Mouse (Mus musculus): ENCODE measurements around the gene Sftpd. TPM values are rescaled to one million over a fixed set of nuclear protein-coding genes. Genes with fewer than 3 reads are reported as not detected.

The Sftpd gene
- 0.24 TPM in 1 of 2 replicates, not detected in the other for polyA plus RNA-seq (2012; rRNA removed)

- H3K4me3 ChIP-seq (ENCODE audit: low read depth, low read length), result no peak within 1 kb of the TSS
- no peaks in the 10 kb centered on the region for H3K36me3 ChIP-seq (ENCODE audit: control insufficient read depth, insufficient read depth, low read length)
- H3K27ac ChIP-seq (ENCODE audit: insufficient read depth, low read depth, low read length), result no peak within 1 kb of the TSS
- H3K4me1 ChIP-seq (ENCODE audit: control insufficient read depth, insufficient read depth, insufficient read length, low read length), result no peaks in the 10 kb centered on the region
- H3K27me3 ChIP-seq (ENCODE audit: control insufficient read depth, insufficient read depth, low read length), result no peaks in the 10 kb centered on the region
- 51% methylated on average over 4 of the region's 4 CpGs for WGBS
- TF ChIP-seq CTCF (IDR thresholded peaks at IDR 0.05; ENCODE audit: extremely low read depth, insufficient read length, insufficient replicate concordance, low read depth, low read length) (no peak), POLR2A (IDR thresholded peaks at IDR 0.05; ENCODE audit: low read depth, low read length) (no peak)
Measured at GRCm38 (mm10) chr14:41185059-41185821, at the start of gene Sftpd. Gene Sftpd (minus strand): TSS chr14:41185149.

- WGBS, result 40% methylated on average over 6 of the region's 6 CpGs
Measured at GRCm38 (mm10) chr14:41198037-41198730, 13.2 kb upstream of the Sftpd start.

GRCm38 (mm10) chr14:41189496-41189895 lies 4.5 kb upstream of the Sftpd start:
- H3K4me3 ChIP-seq (ENCODE audit: low read depth, low read length), result no peak overlapping the region
- H3K27me3 ChIP-seq (ENCODE audit: control insufficient read depth, insufficient read depth, low read length), result no peaks in the 10 kb centered on the region
- TF ChIP-seq CTCF (IDR thresholded peaks at IDR 0.05; ENCODE audit: extremely low read depth, insufficient read length, insufficient replicate concordance, low read depth, low read length), result no peak
- TF ChIP-seq POLR2A (IDR thresholded peaks at IDR 0.05; ENCODE audit: low read depth, low read length), result no peak
- H3K36me3 ChIP-seq (ENCODE audit: control insufficient read depth, insufficient read depth, low read length), result no peaks in the 10 kb centered on the region
- H3K27ac ChIP-seq (ENCODE audit: insufficient read depth, low read depth, low read length), result no peak overlapping the region
- WGBS, result 82% methylated on average over 2 of the region's 2 CpGs
- no peaks in the 10 kb centered on the region for H3K4me1 ChIP-seq (ENCODE audit: control insufficient read depth, insufficient read depth, insufficient read length, low read length)

More at GRCm38 (mm10) chr14:41198037-41198730, 13.2 kb upstream of the Sftpd start:
- Histone ChIP-seq H3K27me3 (ENCODE audit: control insufficient read depth, insufficient read depth, low read length) (no peaks in the 10 kb centered on the region), H3K36me3 (ENCODE audit: control insufficient read depth, insufficient read depth, low read length) (no peaks in the 10 kb centered on the region), H3K4me3 (ENCODE audit: low read depth, low read length) (no peak overlapping the region), H3K4me1 (ENCODE audit: control insufficient read depth, insufficient read depth, insufficient read length, low read length) (no peaks in the 10 kb centered on the region), H3K27ac (ENCODE audit: insufficient read depth, low read depth, low read length) (no peak overlapping the region)
- TF ChIP-seq CTCF (IDR thresholded peaks at IDR 0.05; ENCODE audit: extremely low read depth, insufficient read length, insufficient replicate concordance, low read depth, low read length) (no peak), POLR2A (IDR thresholded peaks at IDR 0.05; ENCODE audit: low read depth, low read length) (no peak)

GRCm38 (mm10) chr14:41174802-41175201 lies 10.1 kb downstream of the Sftpd start:
- TF ChIP-seq CTCF (IDR thresholded peaks at IDR 0.05; ENCODE audit: extremely low read depth, insufficient read length, insufficient replicate concordance, low read depth, low read length) (no peak), POLR2A (IDR thresholded peaks at IDR 0.05; ENCODE audit: low read depth, low read length) (no peak)
- 44% methylated on average over 1 of the region's 1 CpGs for WGBS
- Histone ChIP-seq H3K4me1 (ENCODE audit: control insufficient read depth, insufficient read depth, insufficient read length, low read length) (no peaks in the 10 kb centered on the region), H3K36me3 (ENCODE audit: control insufficient read depth, insufficient read depth, low read length) (no peaks in the 10 kb centered on the region), H3K4me3 (ENCODE audit: low read depth, low read length) (no peak overlapping the region), H3K27me3 (ENCODE audit: control insufficient read depth, insufficient read depth, low read length) (no peaks in the 10 kb centered on the region), H3K27ac (ENCODE audit: insufficient read depth, low read depth, low read length) (no peak overlapping the region)

- H3K4me1 ChIP-seq (ENCODE audit: control insufficient read depth, insufficient read depth, insufficient read length, low read length), result no peaks in the 10 kb centered on the region
- TF ChIP-seq CTCF (IDR thresholded peaks at IDR 0.05; ENCODE audit: extremely low read depth, insufficient read length, insufficient replicate concordance, low read depth, low read length) (no peak), POLR2A (IDR thresholded peaks at IDR 0.05; ENCODE audit: low read depth, low read length) (no peak)
- H3K27ac ChIP-seq (ENCODE audit: insufficient read depth, low read depth, low read length), result no peak overlapping the region
- H3K36me3 ChIP-seq (ENCODE audit: control insufficient read depth, insufficient read depth, low read length), result no peaks in the 10 kb centered on the region
- H3K4me3 ChIP-seq (ENCODE audit: low read depth, low read length), result no peak overlapping the region
- WGBS, result 45% methylated on average over 2 of the region's 2 CpGs
- no peaks in the 10 kb centered on the region for H3K27me3 ChIP-seq (ENCODE audit: control insufficient read depth, insufficient read depth, low read length)
Measured at GRCm38 (mm10) chr14:41170514-41170913, 14.4 kb downstream of the Sftpd start.

- Histone ChIP-seq H3K4me3 (ENCODE audit: low read depth, low read length) (no peak overlapping the region), H3K27me3 (ENCODE audit: control insufficient read depth, insufficient read depth, low read length) (no peaks in the 10 kb centered on the region), H3K27ac (ENCODE audit: insufficient read depth, low read depth, low read length) (no peak overlapping the region), H3K4me1 (ENCODE audit: control insufficient read depth, insufficient read depth, insufficient read length, low read length) (no peaks in the 10 kb centered on the region), H3K36me3 (ENCODE audit: control insufficient read depth, insufficient read depth, low read length) (no peaks in the 10 kb centered on the region)
- TF ChIP-seq POLR2A (IDR thresholded peaks at IDR 0.05; ENCODE audit: low read depth, low read length) (no peak), CTCF (IDR thresholded peaks at IDR 0.05; ENCODE audit: extremely low read depth, insufficient read length, insufficient replicate concordance, low read depth, low read length) (no peak)
- WGBS, result 87% methylated on average over 1 of the region's 1 CpGs
Measured at GRCm38 (mm10) chr14:41168567-41168966, 16.4 kb downstream of the Sftpd start.

GRCm38 (mm10) chr14:41167278-41167677 lies 17.7 kb downstream of the Sftpd start:
- no peaks in the 10 kb centered on the region for H3K36me3 ChIP-seq (ENCODE audit: control insufficient read depth, insufficient read depth, low read length)
- H3K4me1 ChIP-seq (ENCODE audit: control insufficient read depth, insufficient read depth, insufficient read length, low read length), result no peaks in the 10 kb centered on the region
- H3K27ac ChIP-seq (ENCODE audit: insufficient read depth, low read depth, low read length), result no peak overlapping the region
- 29% methylated on average over 5 of the region's 5 CpGs for WGBS
- no peak for TF ChIP-seq POLR2A (IDR thresholded peaks at IDR 0.05; ENCODE audit: low read depth, low read length)
- TF ChIP-seq CTCF (IDR thresholded peaks at IDR 0.05; ENCODE audit: extremely low read depth, insufficient read length, insufficient replicate concordance, low read depth, low read length), result no peak
- H3K4me3 ChIP-seq (ENCODE audit: low read depth, low read length), result no peak overlapping the region
- no peaks in the 10 kb centered on the region for H3K27me3 ChIP-seq (ENCODE audit: control insufficient read depth, insufficient read depth, low read length)

Measured in small intestine, adult 2 months (tissue).